Mouse (Mus musculus): ENCODE data around the gene Sh3bp1.

DNA sequence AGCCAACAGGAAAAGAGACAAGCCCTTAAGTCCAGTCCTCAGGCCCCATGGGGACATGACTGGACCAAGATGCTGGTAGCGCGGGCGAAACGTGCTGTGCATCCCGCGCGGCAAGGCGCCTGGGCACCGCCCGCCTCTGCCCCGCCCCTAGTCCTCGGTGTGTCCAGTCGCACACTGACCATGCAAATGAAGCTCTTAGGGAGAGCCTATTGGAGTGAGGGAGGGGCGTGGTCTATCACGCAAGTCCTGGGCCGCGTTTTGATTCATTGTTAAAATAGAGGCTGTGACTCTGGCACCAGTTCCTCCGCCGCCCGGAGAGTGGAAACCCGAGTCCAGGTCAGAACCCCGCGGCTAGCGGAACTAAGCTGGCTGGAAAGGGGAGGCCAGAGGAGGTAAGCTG, 48.1 kb downstream of the Sh3bp1 start, which contains the start of gene Triobp:
- TF ChIP-seq CTCF (IDR thresholded peaks at IDR 0.05; ENCODE audit: borderline replicate concordance, insufficient read depth, low read depth, low read length), result no peak
- peak; percentile 65; the same call in 1 of the 2 replicates for TF ChIP-seq POLR2A (IDR thresholded peaks at IDR 0.05; ENCODE audit: borderline replicate concordance, insufficient read depth, low read length)

All from cerebellum, adult 2 months (tissue).